Mouse (Mus musculus): ENCODE measurements around the gene Rpl10-ps3. TPM values are rescaled to one million over a fixed set of nuclear protein-coding genes. Genes with fewer than 3 reads are reported as not detected.

The Rpl10-ps3 gene
- total RNA-seq, 1 experiment from 2014 or later, result 470 TPM

DNA sequence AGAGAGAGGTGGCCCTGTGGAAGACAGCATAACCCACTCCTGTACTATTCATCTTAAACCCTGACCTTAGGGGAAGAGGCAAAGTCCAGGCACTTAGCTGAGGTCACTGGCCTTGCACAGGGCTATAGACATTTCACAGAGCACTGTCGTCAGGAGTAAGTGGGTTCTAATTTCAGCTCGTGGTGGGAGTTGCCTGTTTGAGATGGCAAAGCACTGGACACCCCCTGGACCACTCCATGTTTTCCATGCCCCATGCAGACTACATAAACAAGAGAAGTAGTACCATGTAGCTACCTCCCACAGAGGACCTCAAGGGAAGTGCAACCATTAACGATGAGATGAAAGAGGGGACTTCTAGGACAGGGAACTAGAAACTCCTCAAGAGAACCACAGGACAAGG, 29.1 kb downstream of the Rpl10-ps3 start:
- ATAC-seq (replicated peaks; ENCODE audit: low read depth, poor library complexity, severe bottlenecking), result no peak

DNA sequence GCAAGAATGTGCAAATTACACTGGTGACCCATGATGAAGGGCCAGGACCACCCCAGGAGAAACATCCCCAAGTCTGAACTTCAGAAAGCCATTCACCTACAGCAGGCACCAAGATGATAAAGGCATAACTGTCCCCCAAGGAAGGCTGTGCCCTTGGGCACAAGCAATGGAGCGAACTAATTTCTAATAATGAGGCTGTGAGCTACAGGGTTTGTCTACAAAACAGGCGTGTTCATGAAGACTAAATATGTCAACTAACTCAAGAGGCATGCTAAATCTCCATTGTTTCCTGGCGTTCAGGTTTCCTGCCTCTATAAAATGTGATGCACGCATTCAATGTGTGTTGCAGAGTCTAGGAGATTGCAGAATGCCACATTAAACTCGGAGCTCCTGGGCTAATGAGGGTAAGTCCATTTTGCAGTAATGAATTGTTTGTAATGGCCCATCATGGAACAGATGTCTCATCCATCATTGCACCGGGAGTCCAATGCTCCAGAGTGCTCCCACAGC, 33.7 kb downstream of the Rpl10-ps3 start:
- no peak for ATAC-seq (replicated peaks; ENCODE audit: low read depth, poor library complexity, severe bottlenecking)

DNA sequence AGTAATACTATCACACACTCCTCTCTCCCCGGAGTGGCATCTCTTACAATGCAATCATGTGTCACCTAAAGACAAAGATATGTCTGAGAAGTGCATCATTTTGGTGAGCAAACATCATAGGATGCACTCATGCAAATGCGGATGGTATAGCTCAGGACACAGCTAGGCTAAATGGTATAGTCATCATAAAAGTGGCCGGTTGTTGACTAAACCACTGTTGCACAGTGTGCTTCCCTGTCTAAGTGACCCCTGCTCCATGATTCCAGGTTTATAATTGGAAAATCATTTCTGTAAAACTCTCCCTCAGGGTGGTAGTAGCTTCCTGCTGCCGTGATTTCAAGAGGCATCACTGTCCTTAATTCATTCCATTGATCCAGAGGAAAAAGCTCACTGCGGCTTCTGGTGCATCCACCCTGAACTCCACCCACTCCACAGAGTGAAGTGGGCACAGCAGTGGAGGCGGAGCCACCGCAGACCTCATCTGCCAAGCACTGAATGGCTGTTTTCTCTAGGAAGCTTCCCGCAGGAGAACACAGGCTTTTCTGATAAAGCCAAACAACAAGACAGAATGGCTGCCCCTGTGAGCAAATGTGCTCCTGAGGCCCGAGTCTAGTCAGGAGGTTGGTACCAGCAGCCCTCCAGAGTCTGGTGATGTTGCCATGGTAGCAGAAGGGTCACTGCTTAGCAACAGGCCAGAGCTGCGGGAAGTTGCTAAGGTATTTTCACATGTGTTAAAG, 38.9 kb downstream of the Rpl10-ps3 start:
- ATAC-seq (replicated peaks; ENCODE audit: low read depth, poor library complexity, severe bottlenecking), result no peak

DNA sequence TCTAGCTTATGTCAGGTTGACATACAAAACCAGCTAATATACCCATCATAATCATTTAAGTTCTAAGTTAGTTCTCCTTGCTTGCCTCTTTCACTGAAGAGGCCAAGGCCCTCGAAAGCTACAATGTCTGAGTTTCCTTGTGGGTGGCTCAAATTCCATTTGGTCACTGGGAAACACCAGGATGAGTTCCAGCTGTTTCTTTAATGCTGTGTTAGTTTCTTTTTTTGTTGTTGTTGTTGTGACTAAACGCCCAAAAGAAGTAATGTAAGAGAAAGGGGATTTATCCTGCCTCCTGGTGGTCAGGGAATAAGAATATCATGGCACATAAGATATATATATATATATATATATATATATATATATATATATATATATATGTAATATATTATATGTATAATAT, 39.7 kb downstream of the Rpl10-ps3 start:
- ATAC-seq (replicated peaks; ENCODE audit: low read depth, poor library complexity, severe bottlenecking), result no peak

DNA sequence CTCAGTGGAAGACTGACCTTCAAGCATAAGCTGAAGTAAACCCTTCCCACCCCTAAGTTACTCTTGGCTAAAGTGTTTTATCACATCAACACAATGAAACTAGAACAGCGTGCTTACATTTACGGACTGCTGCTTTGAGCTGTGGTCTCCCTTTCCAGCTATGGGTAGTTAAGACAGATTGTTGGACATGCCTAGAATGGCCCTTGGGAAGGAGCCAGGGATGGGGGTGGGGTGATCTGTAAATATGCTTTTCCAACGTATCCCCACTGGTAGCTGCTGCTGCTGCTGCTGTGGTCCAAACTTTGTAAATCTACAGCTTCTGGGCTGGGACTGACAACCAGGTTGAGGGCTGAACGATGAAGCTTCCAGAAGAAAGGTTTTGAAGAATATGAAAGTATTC, 40.8 kb downstream of the Rpl10-ps3 start:
- no peak for ATAC-seq (replicated peaks; ENCODE audit: low read depth, poor library complexity, severe bottlenecking)

DNA sequence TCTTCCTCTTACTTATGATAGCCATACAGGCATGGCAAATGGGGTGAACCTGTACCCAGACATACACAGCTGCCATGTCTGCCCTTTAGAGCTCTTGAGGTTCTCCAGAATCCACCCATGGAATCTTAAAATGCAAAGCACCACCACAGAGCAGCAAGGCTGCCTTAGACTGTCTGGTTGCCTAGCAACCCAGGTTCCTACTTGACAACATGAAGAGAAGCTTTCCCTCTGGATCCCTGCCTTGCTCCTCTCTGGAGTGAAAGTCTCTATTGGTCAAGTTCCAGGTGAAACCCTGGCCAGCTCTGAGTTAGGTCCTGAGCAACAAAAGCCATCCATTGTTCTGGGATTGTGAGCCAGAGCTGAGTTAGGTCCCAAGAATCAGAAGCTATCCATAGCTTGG, 43.0 kb downstream of the Rpl10-ps3 start:
- no peak for ATAC-seq (replicated peaks; ENCODE audit: low read depth, poor library complexity, severe bottlenecking)

DNA sequence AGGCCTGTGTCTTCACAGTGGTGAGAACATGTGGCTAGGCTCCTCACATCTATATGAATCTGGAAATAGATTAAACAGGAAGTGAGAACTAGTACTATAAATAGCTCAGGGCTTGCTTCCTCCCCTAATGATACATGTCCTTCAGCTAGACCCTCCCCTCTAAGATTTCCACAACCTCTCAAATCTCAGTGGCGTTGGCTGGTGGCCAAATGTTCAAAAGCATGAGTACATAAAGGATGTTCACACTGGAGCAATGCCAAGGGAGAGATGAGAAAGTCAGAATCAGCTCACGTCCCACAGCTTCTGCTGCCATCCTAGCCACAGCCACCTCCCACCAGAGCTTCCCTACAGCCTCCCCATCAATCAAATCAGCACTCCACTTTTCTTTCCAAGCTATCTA, 46.4 kb downstream of the Rpl10-ps3 start:
- ATAC-seq (replicated peaks; ENCODE audit: low read depth, poor library complexity, severe bottlenecking), result 0 out of 2 replicates have a peak, but pooled peaks have one; percentile 39

Other genes with a start within 250 kb of the Rpl10-ps3 start
- gene Plet1, start 149.6 kb upstream of the Rpl10-ps3 start, total RNA-seq (2017), result not detected in 2 replicates
- gene Pts, start 183.8 kb upstream of the Rpl10-ps3 start, total RNA-seq (2017), result 73.1 and 89.3 TPM in 2 replicates
- 4.4 and 7.5 TPM in 2 replicates for gene Il18, start 209.9 kb upstream of the Rpl10-ps3 start, total RNA-seq (2017)
- gene Bco2, start 210.2 kb upstream of the Rpl10-ps3 start, total RNA-seq (2017), result not detected in 2 replicates
- gene Tex12, start 216.4 kb upstream of the Rpl10-ps3 start, total RNA-seq (2017), result not detected in 2 replicates